8 mouse cellular contexts compared by ENCODE assay signal in the genomic region with DNA sequence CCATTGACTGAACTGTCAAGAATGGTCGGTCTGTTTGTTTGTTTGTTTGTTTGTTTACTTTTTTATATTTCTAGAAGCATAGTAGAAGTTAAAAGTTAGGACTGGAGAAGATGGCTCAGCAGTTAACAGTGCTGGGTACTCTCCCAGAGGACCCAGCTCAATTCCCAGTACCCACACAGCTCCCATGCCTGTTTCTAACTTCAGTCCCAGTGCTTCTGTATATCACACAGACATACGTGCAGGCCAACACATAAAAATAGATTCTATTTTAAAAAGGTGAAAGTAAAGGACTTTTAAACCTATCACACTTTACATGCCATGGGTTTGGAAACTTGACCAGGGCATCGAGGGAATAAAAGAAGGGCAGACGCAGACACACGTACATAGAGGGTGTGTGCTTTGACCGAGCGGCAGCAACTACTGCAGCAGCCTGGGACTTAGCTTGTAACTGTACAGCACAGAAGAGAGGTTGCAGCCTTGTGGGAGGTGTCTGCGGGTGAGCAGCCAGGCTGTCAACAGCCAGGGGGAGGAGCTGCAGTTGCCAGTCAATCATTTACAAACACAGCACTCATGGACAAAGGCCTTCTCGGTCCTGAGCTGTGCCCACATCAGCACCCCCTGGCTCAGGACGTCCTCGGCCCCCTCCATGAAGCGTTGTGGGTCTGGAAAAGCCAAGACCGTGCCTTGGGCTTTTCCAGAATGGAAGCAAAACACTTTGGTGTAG. TPM values are rescaled to one million over a fixed set of nuclear protein-coding genes. Genes with fewer than 3 reads are reported as not detected.
DNase-seq lines count a peak whose midpoint lies in the region; ATAC-seq lines count a peak whose summit lies in the region.

No protein-coding gene starts in this region.

- peak overlapping the region; percentile 79 for H3K9ac ChIP-seq in midbrain, embryonic 13.5 days (replicated peaks)

- H3K27me3 ChIP-seq in limb, embryonic 10.5 days (ENCODE audit: low read depth, poor library complexity, severe bottlenecking): no peaks in the 10 kb centered on the region
- no peaks in the 10 kb centered on the region for H3K27me3 ChIP-seq in midbrain, embryonic 13.5 days

- DNase-seq in cerebellum, adult 11-12 months: peak; percentile 40
- DNase-seq in cerebellum, adult 8-10 months: no peak
- DNase-seq in embryo, embryonic 9.5 days (ENCODE audit: extremely low spot score): peak; percentile 43
- DNase-seq in heart, postnatal 14 days: peak; percentile 17 to 34
- peak; percentile 37 for DNase-seq in limb, embryonic 10.5 days (ENCODE audit: low spot score)
- DNase-seq in frontal cortex, postnatal 14 days (ENCODE audit: low spot score in 2 of 2): no peak
- no peak for DNase-seq in frontal cortex, postnatal 36 days (ENCODE audit: low spot score in 2 of 2)

- H3K36me3 ChIP-seq in limb, embryonic 10.5 days: no peaks in the 10 kb centered on the region
- H3K36me3 ChIP-seq in midbrain, embryonic 13.5 days: peaks cover 18% of the 10 kb centered on the region

- WGBS in limb, embryonic 10.5 days: 64% methylated on average over 13 of the region's 13 CpGs
- WGBS in midbrain, embryonic 13.5 days: 31% methylated on average over 13 of the region's 13 CpGs

- ATAC-seq in midbrain, embryonic 13.5 days: peak; percentile 21

- peak overlapping the region; percentile 75 for H3K4me2 ChIP-seq in midbrain, embryonic 13.5 days (replicated peaks)

- no peak overlapping the region for H3K4me3 ChIP-seq in limb, embryonic 10.5 days
- H3K4me3 ChIP-seq in midbrain, embryonic 13.5 days (replicated peaks): peak overlapping the region; percentile 70

- intact Hi-C loops in heart, postnatal 14 days (cut with DNase I): loop anchor here (5.0 kb wide), 1 partner anchor 40 kb away; no protein-coding TSS in a partner anchor

- peak overlapping the region; percentile 71 for H3K27ac ChIP-seq in limb, embryonic 10.5 days
- peak overlapping the region; percentile 54 for H3K27ac ChIP-seq in midbrain, embryonic 13.5 days

- H3K4me1 ChIP-seq in limb, embryonic 10.5 days: peaks cover 27% of the 10 kb centered on the region
- H3K4me1 ChIP-seq in midbrain, embryonic 13.5 days (replicated peaks): peaks cover 56% of the 10 kb centered on the region

- H3K9me3 ChIP-seq in limb, embryonic 10.5 days (replicated peaks): no peaks in the 10 kb centered on the region
- H3K9me3 ChIP-seq in midbrain, embryonic 13.5 days: no peaks in the 10 kb centered on the region

RNA-seq across cellular contexts. Expression of a gene that starts 22.5 kb away (rescaled TPM):
- 10 to 100 TPM; 11.0 to 11.2 TPM for total RNA-seq in heart, postnatal 14 days (2021)
- 8.1 and 9.6 TPM in 2 replicates for polyA plus RNA-seq in limb, embryonic 10.5 days (2016; fragmentation: Nextera tagmentation; extraction: Ambion mirVana)
- polyA plus RNA-seq in midbrain, embryonic 13.5 days (2015; fragmentation: Nextera tagmentation; extraction: Ambion mirVana): 304 and 317 TPM in 2 replicates

RNA-seq across cellular contexts. Expression of a gene that starts 33.1 kb away (rescaled TPM):
- 10 to 100 TPM; 20.5 to 20.7 TPM for total RNA-seq in heart, postnatal 14 days (2021)
- polyA plus RNA-seq in limb, embryonic 10.5 days (2016; fragmentation: Nextera tagmentation; extraction: Ambion mirVana): 80.2 and 84.7 TPM in 2 replicates
- 56.0 and 59.3 TPM in 2 replicates for polyA plus RNA-seq in midbrain, embryonic 13.5 days (2015; fragmentation: Nextera tagmentation; extraction: Ambion mirVana)

RNA-seq across cellular contexts. Expression of a gene that starts 59.7 kb away (rescaled TPM):
- total RNA-seq in heart, postnatal 14 days (2021): 1 to 10 TPM in 1 of 2 experiments, under 1 TPM in 1; 0.33 to 1.2 TPM
- 0.14 TPM in 1 of 2 replicates, not detected in the other for polyA plus RNA-seq in limb, embryonic 10.5 days (2016; fragmentation: Nextera tagmentation; extraction: Ambion mirVana)
- polyA plus RNA-seq in midbrain, embryonic 13.5 days (2015; fragmentation: Nextera tagmentation; extraction: Ambion mirVana): 0.19 and 0.24 TPM in 2 replicates

Comparison
In these comparisons a context has a peak if more than half of its experiments do, and no peak if none do; other contexts are left out.
1. DNase-seq: peak in cerebellum, adult 11-12 months (single experiment), embryo, embryonic 9.5 days (single experiment), heart, postnatal 14 days (2 of 2) and limb, embryonic 10.5 days (single experiment); none in cerebellum, adult 8-10 months (single experiment), frontal cortex, postnatal 14 days (0 of 2) and frontal cortex, postnatal 36 days (0 of 2).
2. RNA of a gene that starts 22.5 kb away (polyA plus RNA-seq): 304 to 317 TPM in midbrain, embryonic 13.5 days; 8.1 to 9.6 TPM in limb, embryonic 10.5 days; every median in the first group is over 10 times any median in the second.